Mouse (Mus musculus): Measurements from ENCODE around the gene 9230112D13Rik. TPM values are rescaled to one million over a fixed set of nuclear protein-coding genes. Genes with fewer than 3 reads are reported as not detected.

The 9230112D13Rik gene
- polyA plus RNA-seq, 1 experiment from 2014 or later = not detected

- no peak for DNase-seq (ENCODE audit: low spot score)
- H3K27ac ChIP-seq = no peak overlapping the region
Observed at GRCm38 (mm10) chr14:34514120-34514519, 8.5 kb downstream of the 9230112D13Rik start.

DNA sequence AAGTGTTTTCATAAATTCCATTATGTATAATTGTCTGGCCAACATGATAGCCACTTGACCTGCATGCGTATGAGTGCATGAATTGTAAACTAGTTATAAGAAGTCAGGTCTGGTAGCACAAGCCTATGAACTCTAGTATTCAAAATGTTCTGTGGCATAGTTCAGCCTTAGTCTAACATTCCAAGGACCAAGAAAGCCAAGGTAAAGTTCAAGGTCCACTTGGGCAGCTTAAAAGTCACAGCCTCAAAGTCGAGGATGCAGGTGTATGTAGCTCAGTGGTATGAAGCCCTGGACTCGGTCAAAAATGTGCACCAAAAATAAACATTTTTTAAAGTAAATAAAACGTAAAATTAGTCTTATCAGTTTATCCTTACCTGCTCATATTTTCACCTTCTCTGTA is 10.0 kb downstream of the 9230112D13Rik start:
- H3K36me3 ChIP-seq (ENCODE audit: insufficient read depth, low read length) = no peaks in the 10 kb centered on the region
- no peak for DNase-seq (ENCODE audit: low spot score)
- H3K4me2 ChIP-seq (ENCODE audit: low read length) = no peak overlapping the region
- no peak overlapping the region for H3K4me3 ChIP-seq (replicated peaks; ENCODE audit: low read depth, low read length)
- no peak overlapping the region for H3K27ac ChIP-seq
- no peak overlapping the region for H3K9ac ChIP-seq (ENCODE audit: low read depth, low read length)
- H3K9me3 ChIP-seq (replicated peaks; ENCODE audit: low read length) = no peaks in the 10 kb centered on the region
- H3K4me1 ChIP-seq (replicated peaks; ENCODE audit: insufficient read depth, low read length) = 0 out of 2 replicates have a peak, but pooled peaks cover 4% of the 10 kb centered on the region
- no peak for TF ChIP-seq CTCF (IDR thresholded peaks at IDR 0.05; ENCODE audit: low read depth)
- WGBS = 74% methylated on average over 4 of the region's 4 CpGs
- no peaks in the 10 kb centered on the region for H3K27me3 ChIP-seq (ENCODE audit: insufficient read depth, low read length)
- ATAC-seq (replicated peaks; ENCODE audit: low FRiP score, low read depth) = no peak

More at GRCm38 (mm10) chr14:34514120-34514519, 8.5 kb downstream of the 9230112D13Rik start:
- Histone ChIP-seq H3K9me3 (replicated peaks; ENCODE audit: low read length) (no peaks in the 10 kb centered on the region), H3K9ac (ENCODE audit: low read depth, low read length) (no peak overlapping the region), H3K36me3 (ENCODE audit: insufficient read depth, low read length) (no peaks in the 10 kb centered on the region), H3K4me3 (replicated peaks; ENCODE audit: low read depth, low read length) (no peak overlapping the region), H3K4me2 (ENCODE audit: low read length) (no peak overlapping the region), H3K27me3 (ENCODE audit: insufficient read depth, low read length) (no peaks in the 10 kb centered on the region), H3K4me1 (replicated peaks; ENCODE audit: insufficient read depth, low read length) (no peaks in the 10 kb centered on the region)
- ATAC-seq (replicated peaks; ENCODE audit: low FRiP score, low read depth) = no peak
- WGBS = 39% methylated on average over 6 of the region's 6 CpGs
- peak; percentile 19; the same call in 1 of the 2 replicates for TF ChIP-seq CTCF (IDR thresholded peaks at IDR 0.05; ENCODE audit: low read depth)

- WGBS = 66% methylated on average over 11 of the region's 11 CpGs
- Histone ChIP-seq H3K4me2 (ENCODE audit: low read length) (no peak overlapping the region), H3K4me1 (replicated peaks; ENCODE audit: insufficient read depth, low read length) (0 out of 2 replicates have a peak, but pooled peaks cover 4% of the 10 kb centered on the region), H3K9ac (ENCODE audit: low read depth, low read length) (no peak overlapping the region), H3K27ac (no peak overlapping the region), H3K27me3 (ENCODE audit: insufficient read depth, low read length) (no peaks in the 10 kb centered on the region), H3K4me3 (replicated peaks; ENCODE audit: low read depth, low read length) (no peak overlapping the region), H3K9me3 (replicated peaks; ENCODE audit: low read length) (no peaks in the 10 kb centered on the region), H3K36me3 (ENCODE audit: insufficient read depth, low read length) (no peaks in the 10 kb centered on the region)
- no peak for TF ChIP-seq CTCF (IDR thresholded peaks at IDR 0.05; ENCODE audit: low read depth)
- ATAC-seq (replicated peaks; ENCODE audit: low FRiP score, low read depth) (no peak), DNase-seq (ENCODE audit: low spot score) (peak; percentile 54)
Observed at GRCm38 (mm10) chr14:34511901-34512300, 10.7 kb downstream of the 9230112D13Rik start.

GRCm38 (mm10) chr14:34508842-34509439 is 13.7 kb downstream of the 9230112D13Rik start:
- no peak for ATAC-seq (replicated peaks; ENCODE audit: low FRiP score, low read depth)
- peak; percentile 37 for DNase-seq (ENCODE audit: low spot score)
- Histone ChIP-seq H3K4me1 (replicated peaks; ENCODE audit: insufficient read depth, low read length) (0 out of 2 replicates have a peak, but pooled peaks cover 4% of the 10 kb centered on the region), H3K9ac (ENCODE audit: low read depth, low read length) (no peak overlapping the region), H3K4me2 (ENCODE audit: low read length) (peak overlapping the region; percentile 19; the same call in 1 of the 2 replicates), H3K9me3 (replicated peaks; ENCODE audit: low read length) (no peaks in the 10 kb centered on the region), H3K4me3 (replicated peaks; ENCODE audit: low read depth, low read length) (no peak overlapping the region), H3K27ac (no peak overlapping the region), H3K27me3 (ENCODE audit: insufficient read depth, low read length) (no peaks in the 10 kb centered on the region), H3K36me3 (ENCODE audit: insufficient read depth, low read length) (no peaks in the 10 kb centered on the region)
- TF ChIP-seq CTCF (IDR thresholded peaks at IDR 0.05; ENCODE audit: low read depth) = no peak
- 29% methylated on average over 7 of the region's 7 CpGs for WGBS

- H3K9me3 ChIP-seq (replicated peaks; ENCODE audit: low read length) = no peaks in the 10 kb centered on the region
- H3K27me3 ChIP-seq (ENCODE audit: insufficient read depth, low read length) = no peaks in the 10 kb centered on the region
- H3K36me3 ChIP-seq (ENCODE audit: insufficient read depth, low read length) = no peaks in the 10 kb centered on the region
- H3K27ac ChIP-seq = no peak overlapping the region
- no peak for DNase-seq (ENCODE audit: low spot score)
- TF ChIP-seq CTCF (IDR thresholded peaks at IDR 0.05; ENCODE audit: low read depth) = no peak
- 0 out of 2 replicates have a peak, but pooled peaks have one; percentile 33 for ATAC-seq (replicated peaks; ENCODE audit: low FRiP score, low read depth)
- 0 out of 2 replicates have a peak, but pooled peaks cover 4% of the 10 kb centered on the region for H3K4me1 ChIP-seq (replicated peaks; ENCODE audit: insufficient read depth, low read length)
- no peak overlapping the region for H3K4me3 ChIP-seq (replicated peaks; ENCODE audit: low read depth, low read length)
- peak overlapping the region; percentile 19; the same call in 1 of the 2 replicates for H3K4me2 ChIP-seq (ENCODE audit: low read length)
- no peak overlapping the region for H3K9ac ChIP-seq (ENCODE audit: low read depth, low read length)
- WGBS = 29% methylated on average over 4 of the region's 4 CpGs
Observed at GRCm38 (mm10) chr14:34508187-34508840, 14.3 kb downstream of the 9230112D13Rik start.

GRCm38 (mm10) chr14:34505309-34505708 is 17.3 kb downstream of the 9230112D13Rik start:
- Histone ChIP-seq H3K9ac (ENCODE audit: low read depth, low read length) (no peak overlapping the region), H3K4me3 (replicated peaks; ENCODE audit: low read depth, low read length) (no peak overlapping the region), H3K9me3 (replicated peaks; ENCODE audit: low read length) (no peaks in the 10 kb centered on the region), H3K4me2 (ENCODE audit: low read length) (no peak overlapping the region), H3K36me3 (ENCODE audit: insufficient read depth, low read length) (no peaks in the 10 kb centered on the region), H3K27me3 (ENCODE audit: insufficient read depth, low read length) (no peaks in the 10 kb centered on the region), H3K4me1 (replicated peaks; ENCODE audit: insufficient read depth, low read length) (0 out of 2 replicates have a peak, but pooled peaks cover 4% of the 10 kb centered on the region), H3K27ac (no peak overlapping the region)
- DNase-seq (ENCODE audit: low spot score) (no peak), ATAC-seq (replicated peaks; ENCODE audit: low FRiP score, low read depth) (no peak)
- TF ChIP-seq CTCF (IDR thresholded peaks at IDR 0.05; ENCODE audit: low read depth) = no peak
- WGBS = 71% methylated on average over 7 of the region's 7 CpGs
